Mouse (Mus musculus): ENCODE results near the gene Enho.
A peak's percentile ranks its signal among the peaks of the same experiment; 100 is the strongest.

Enho gene

DNA sequence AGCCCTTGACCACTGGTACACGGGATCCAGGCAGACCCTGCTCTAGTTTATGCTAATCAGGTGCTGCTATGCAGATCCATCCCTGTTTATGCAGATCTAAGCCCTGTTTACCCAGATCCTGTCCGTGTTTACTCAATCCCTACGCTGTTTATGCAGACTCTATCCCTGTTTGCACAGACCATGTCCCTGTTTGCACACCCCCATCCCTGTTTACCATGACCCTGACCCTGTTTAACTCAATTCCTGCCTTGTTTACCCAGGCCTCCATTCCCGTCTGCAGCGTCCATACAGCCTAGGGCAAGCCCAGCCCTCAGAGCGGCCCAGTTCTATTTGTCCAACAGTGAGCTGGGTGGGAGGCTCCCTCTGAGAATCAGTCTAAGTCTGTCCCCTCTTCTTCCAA, 9.9 kb downstream of the Enho start:
- peak in 1 of 2 experiments; percentile 29 for DNase-seq

DNA sequence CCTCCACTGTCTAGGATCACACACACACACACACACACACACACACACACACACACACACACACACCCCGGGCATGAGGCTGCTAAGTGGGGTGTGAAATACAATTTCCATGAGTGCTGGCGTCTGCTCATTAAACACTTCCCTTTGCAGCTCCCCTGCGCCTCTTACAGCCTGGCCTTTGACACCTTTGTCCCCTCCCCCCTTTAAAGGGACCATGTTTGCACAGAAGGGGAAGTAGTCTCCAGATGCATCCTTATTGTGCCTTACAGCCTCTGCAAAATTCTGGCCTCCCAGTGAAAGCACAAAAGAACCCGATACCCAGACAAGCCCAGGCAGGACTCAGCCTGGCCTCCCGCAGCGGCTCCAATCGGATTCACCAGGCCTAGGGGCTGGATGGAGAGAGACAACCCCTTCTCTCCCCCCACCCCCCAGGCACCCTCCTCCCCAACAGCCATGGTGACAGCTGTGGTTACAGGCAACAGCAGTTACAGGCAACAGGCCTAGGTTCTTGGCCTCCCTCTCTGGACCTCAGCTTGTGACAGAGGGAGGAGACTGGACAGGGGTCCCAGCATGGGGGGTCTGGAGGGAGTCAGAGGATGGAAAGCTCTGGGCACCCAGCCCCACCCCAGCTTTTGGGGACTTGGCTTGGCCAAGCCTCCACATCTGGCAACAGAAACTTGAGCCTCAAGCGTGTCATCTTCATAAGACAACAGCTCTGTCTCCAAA, 11.8 kb downstream of the Enho start:
- DNase-seq, result peak in 1 of 2 experiments; percentile 34

DNA sequence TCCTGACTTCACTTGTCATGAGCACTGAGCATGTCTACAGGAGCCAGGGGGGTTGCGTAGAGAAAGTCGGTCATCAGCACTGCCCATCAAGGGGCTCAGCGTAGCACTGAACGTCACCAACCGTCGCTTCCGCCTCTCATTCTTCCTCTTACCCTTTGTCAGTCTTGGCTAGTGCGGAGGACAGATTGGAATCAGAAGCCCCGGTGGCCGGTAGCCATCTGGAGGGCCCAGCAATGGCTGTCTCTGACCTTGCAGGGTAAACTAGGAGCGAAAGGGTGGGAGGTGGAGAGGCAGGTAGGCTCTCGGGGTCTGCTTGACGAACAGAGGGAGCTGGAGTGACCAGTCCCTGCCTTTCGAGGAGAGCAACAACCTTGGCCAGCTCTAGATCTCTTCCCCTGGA, 18.1 kb downstream of the Enho start:
- no peak for DNase-seq

DNA sequence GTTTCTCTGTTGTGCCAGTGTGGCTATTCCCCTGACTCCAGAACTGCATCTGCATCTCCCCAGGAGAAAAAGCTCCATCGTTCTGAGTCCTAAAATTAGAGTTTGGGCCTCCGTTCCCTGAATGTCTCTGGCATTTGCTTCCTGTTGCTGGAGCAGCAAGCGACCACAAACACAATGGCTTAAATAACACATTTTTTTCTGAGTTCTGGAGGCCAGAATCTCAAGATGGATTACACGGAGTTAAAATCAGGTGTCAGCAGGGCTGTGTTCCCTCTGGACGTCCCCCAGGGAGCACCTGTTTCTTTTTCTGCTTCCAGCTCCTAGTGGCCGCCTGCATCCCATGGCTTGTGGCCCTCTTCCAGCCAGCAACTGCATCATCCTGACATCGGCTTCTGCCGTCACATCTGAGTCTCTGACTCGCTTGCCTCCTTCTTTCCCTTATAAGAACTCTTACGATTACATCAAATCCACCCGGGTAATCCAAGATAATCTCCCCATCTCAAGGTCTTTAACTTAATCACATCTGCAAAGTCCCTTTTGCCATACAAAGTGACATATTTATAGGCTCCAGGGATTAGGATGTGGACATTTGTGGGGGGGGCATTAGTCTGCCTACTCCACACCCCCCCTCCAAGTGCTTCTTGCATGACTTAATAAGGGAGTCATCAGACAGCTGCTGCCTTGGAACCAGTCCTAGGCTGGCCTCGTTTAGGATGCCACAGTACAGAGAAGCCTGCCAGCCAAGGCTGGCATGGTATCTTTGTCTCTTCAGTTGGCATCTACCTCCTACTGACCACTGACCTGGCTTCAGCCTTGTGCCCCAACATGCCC, 21.0 kb downstream of the Enho start:
- DNase-seq, result no peak

DNA sequence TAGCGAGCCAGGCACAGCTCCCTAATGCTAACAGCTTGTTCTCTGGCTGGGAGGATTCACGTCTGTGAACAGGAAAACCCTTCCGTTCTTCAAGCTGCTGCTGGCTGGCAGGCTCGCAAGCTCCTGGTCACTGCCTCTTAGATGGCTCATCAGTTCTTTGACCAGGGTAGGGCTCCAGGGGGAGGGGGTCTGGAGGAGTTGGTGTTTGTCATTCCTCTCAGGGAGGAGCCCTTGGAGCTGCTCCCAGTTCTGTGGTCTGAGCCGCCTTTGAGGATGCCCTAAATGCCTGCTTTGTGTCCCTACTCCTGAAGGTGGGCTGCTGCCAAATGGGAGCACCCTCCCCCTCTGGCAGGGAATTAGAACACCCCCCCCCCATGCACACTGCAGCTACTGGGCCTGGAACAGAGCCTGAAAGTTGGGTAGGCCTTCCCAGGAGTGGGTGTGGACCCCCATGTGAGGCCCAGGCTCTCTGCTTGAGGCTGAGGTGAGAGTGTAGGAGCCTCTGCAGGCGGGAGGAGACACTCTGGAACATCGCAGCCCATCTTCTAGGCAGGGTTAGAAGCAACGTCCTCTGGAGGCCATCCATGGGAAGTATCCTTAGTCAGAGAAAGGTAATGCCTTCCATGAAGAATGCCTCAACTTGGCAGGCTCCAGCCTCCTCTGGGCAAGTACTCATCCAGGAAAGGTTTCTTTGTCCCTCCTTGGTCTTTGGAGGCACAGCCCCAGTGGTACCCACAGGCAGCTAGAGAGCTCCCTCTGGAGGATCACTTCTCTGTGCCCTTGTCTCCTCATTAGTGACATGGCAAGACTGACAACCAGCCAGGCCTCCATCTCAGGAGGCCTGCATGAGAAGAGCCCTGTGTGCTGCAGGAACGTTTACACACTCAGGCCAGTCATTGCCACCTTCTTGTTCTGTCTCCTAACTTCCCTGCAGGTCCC, 24.2 kb downstream of the Enho start:
- DNase-seq, result peak; percentile 22 to 55

DNA sequence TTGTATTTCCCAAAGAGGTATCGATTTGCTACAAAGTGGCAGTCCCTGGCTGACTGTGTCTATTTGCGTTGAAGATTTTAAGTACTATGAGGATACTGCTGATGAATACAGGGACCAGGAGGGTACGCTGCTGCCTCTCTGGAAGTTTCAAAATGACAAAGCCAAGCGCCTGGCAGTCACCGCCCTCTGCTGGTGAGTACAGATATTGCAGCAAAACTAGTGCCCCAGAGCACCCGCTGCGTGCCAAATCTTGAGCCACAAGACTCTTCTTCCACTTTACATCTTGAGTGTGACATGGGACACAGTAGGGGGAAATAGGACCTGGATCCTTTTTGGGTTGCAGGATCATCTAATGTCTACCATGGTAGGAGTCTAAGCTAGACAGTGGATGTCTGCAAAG, 26.0 kb downstream of the Enho start:
- peak; percentile 68 to 72 for DNase-seq

DNA sequence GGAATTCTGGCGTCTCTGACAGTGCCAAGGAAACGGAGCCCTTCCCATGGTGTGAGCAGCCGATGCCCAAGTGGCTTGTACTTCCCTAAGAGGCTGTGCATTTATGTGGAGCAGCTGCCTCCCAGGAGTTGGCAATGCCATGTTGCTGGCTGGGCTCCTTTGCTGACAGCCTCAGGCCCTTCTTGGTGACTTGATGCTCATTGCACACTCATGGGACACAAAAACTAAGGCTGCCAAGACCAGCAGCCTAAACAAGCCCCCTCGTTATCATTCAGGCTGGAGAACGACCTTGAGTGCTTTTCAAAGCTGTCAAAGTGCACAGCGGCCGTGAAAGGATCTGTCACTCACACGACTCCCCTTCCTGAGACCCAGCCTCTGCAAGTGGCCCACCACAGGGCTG, 28.0 kb downstream of the Enho start:
- DNase-seq, result no peak

DNA sequence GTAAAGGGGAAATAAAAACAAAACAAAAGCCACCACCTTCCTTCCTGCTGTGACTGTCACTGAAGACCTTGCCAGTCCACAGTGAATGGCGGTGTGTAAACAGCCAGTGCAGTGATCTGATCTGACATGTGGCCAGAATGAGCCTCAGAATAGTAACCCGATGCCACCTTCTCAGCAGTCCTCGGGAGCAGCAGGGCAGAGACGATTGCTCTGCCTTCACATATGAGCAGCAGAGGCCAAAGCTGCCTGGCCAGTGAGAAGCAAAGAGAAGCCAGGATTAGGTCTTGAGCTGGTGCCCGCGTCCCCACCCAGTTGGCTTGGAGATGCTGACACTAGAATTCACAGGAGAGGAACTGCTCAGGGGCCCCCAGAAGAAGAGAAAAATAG, 29.5 kb downstream of the Enho start:
- peak in 1 of 2 experiments; percentile 45 for DNase-seq

DNA sequence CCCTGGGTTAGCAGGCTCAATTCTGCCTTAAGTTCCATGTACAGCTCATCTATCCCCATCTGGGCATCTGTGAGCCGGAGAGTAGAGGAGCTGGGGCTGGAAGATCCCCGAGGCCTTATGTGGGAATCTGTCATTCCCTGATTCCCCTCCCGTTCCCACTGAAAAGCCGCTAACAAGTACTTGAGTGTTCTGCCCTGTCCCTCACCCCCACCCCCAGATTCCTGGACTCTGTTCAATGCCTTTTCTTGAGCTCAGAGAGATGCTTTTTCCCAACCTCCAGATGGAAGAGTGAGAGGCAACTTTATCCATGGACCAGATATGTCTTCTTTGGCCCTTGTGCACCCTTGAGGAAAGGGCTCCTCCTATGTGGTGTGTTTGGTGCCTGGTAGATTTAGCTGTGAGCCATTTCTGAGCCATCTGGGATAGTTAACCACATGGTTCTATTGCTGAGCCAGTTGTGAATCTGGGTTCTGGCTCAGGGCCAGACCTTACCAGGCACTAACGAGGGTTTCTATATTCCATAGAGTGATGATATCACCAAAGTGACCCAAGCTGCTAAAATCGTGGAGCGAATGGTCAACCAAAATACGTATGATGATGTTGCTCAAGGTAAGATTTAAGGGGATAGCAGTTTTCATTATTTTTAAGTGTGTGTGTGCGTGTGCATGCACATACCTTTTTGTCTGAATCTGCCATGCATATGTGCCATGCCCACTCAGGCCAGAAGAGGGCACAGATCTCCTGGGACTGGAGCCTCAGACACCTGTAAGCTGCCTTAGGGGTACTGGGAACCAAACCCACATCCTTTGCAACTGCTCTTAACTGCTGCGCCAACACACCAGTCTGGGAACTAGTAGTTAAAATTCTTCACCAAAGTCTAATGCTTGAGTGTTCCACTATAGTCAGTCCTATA, 30.2 kb downstream of the Enho start:
- no peak for DNase-seq

DNA sequence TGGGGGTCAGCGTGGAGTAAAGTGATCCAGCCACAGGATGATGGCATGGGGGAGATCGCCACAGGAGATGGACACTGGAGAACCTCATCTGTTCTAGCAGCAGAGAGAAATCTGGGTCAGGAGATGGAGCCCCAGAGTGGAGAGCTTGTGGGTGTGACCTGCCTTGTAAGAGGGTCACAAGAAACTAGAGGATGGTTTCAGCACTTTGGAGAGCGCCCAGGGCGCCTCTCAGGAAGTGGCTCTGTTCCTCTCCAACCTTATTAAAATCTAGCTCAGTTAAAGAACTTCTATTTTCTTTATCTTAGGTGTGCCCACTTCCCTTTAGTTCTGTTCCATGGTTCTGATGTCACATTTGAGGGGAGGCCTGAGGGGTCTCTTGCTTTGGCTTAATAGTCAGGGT, 33.3 kb downstream of the Enho start:
- DNase-seq, result peak; percentile 30 to 45

DNA sequence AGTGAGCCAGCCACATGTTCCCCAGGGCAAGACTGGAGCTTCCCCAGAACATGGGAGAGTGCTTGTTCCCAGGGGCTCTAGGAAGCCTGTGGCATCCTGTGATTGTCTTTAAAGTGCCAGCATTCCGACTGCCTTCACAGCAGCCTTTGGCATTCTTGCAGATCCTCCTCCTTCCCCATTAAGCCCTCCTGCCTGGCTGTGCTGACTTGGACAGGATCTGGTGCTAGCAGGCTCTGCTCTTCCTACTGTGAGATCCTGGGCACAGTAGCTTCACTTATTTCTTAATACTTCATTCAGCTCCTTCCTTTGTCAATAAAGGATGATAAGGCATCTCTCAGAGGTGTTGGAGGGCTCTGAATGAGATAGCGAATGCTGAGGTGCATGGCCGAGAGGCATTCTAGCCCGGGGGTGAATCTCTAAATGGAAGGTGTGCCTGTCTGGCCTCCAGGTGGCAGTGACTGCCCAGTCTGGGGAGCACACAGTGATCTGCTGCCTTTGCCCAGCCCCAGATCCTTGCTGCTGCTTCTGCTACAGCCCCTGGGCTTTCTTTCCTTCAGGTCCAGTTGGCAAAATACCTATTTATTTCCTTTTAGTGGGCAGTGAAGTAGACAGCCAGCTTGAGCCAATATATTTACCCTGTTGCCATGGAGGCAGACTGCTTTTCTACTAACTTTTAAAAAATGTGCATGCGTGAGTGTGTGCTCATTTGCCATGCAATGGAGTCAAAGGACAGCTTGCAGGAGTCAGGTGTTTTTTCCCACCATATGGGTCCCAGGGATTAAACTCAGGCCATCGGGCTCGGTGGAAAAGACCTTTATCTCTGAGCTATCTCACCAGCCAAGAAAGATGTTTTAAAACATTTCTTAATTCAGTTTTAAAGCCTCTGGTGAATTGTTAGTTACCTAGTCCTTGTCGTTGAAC, 35.4 kb downstream of the Enho start:
- no peak for DNase-seq

DNA sequence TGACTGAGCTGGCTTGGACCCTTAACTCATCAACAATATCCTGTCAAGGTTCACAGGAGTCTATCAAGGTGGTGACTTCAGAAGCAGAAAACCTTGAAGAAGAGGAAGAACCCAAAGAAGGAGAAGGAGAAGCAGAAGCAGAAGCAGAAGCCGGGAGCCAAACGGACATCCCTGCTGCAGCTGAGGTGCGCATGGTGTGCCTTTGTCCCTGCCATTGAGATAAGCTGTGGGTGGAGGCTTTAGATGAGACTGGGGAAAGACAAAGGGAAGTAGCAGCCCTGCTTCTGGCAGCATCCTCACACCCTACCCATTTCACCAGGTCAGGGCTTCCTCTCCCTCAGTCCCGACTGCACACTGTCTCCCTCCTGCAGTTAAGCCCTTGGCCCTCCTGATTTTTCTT, 37.3 kb downstream of the Enho start:
- DNase-seq, result no peak
